Mouse (Mus musculus) midbrain, embryonic 12.5 days (tissue): ENCODE results near the gene Rnase9. TPM values are rescaled to one million over a fixed set of nuclear protein-coding genes. Genes with fewer than 3 reads are reported as not detected.

Experiments
- ATAC-seq: fragments of 200-750 bp; cut with Nextera tagmentation; 2 replicates; pipeline ENCODE4 v1.8.0; 2017; ENCODE audit warnings: low read depth, moderate TSS enrichment, moderate library complexity; ENCODE audit not compliant: low FRiP score
- H3K27ac ChIP-seq: fragments of 300-500 bp; sonication (generic); replicated peaks from 2 replicates; pipeline ENCODE4 v1.5.1; 2016; ENCODE audit warnings: mild to moderate bottlenecking
- H3K27me3 ChIP-seq: fragments of 300-500 bp; sonication (generic); 2 replicates; pipeline ENCODE4 v1.6.1; 2016; ENCODE audit warnings: mild to moderate bottlenecking
- H3K36me3 ChIP-seq: fragments of 300-500 bp; sonication (generic); 2 replicates; pipeline ENCODE4 v1.6.1; 2016
- H3K4me1 ChIP-seq: fragments of 300-500 bp; sonication (generic); 2 replicates; pipeline ENCODE4 v1.6.1; 2016
- H3K4me2 ChIP-seq: fragments of 300-500 bp; sonication (generic); replicated peaks from 2 replicates; pipeline ENCODE4 v1.6.1; 2016; ENCODE audit warnings: mild to moderate bottlenecking, moderate library complexity
- H3K4me3 ChIP-seq: fragments of 300-500 bp; sonication (generic); 2 replicates; pipeline ENCODE4 v1.5.1; 2016; ENCODE audit warnings: mild to moderate bottlenecking
- H3K9ac ChIP-seq: fragments of 300-500 bp; sonication (generic); replicated peaks from 2 replicates; pipeline ENCODE4 v1.6.1; 2016; ENCODE audit warnings: mild to moderate bottlenecking, moderate library complexity
- H3K9me3 ChIP-seq: fragments of 300-500 bp; sonication (generic); 2 replicates; pipeline ENCODE4 v1.6.1; 2016; ENCODE audit warnings: mild to moderate bottlenecking
- WGBS: fragments of 180-500 bp; shearing (Covaris S2); methylation state at CpG from one replicate; pipeline ENCODE4 v1.1.7; 2016; 5-methylcytosine and 5-hydroxymethylcytosine counted together
- polyA plus RNA-seq: library from polyadenylated mRNA; unstranded; fragments of >200 nt; fragmentation: Nextera tagmentation; extraction: Ambion mirVana; gene quantifications from 2 replicates; pipeline ENCODE4 v1.2.1, GENCODE M21; 2016

The Rnase9 gene
- polyA plus RNA-seq, 1 experiment from 2014 or later = not detected

GRCm38 (mm10) chr14:51007152-51007801 is 34.4 kb downstream of the Rnase9 start, which contains the start of gene Rnase10:
Gene Rnase10 (plus strand): TSS chr14:51007751.
- Histone ChIP-seq H3K36me3 (no peaks in the 10 kb centered on the region), H3K9ac (no peak within 1 kb of the TSS), H3K9me3 (no peaks in the 10 kb centered on the region), H3K4me3 (no peak within 1 kb of the TSS), H3K4me2 (no peak within 1 kb of the TSS), H3K27me3 (no peaks in the 10 kb centered on the region), H3K4me1 (no peaks in the 10 kb centered on the region), H3K27ac (no peak within 1 kb of the TSS)
- 90% methylated on average over 8 of the region's 8 CpGs for WGBS
- ATAC-seq = no peak

- H3K4me2 ChIP-seq = no peak overlapping the region
- no peak overlapping the region for H3K9ac ChIP-seq
- no peaks in the 10 kb centered on the region for H3K9me3 ChIP-seq
- no peak overlapping the region for H3K27ac ChIP-seq
- no peak for ATAC-seq
- no peaks in the 10 kb centered on the region for H3K36me3 ChIP-seq
- 87% methylated on average over 2 of the region's 2 CpGs for WGBS
- H3K4me1 ChIP-seq = no peaks in the 10 kb centered on the region
- no peak overlapping the region for H3K4me3 ChIP-seq
- H3K27me3 ChIP-seq = no peaks in the 10 kb centered on the region
Observed at GRCm38 (mm10) chr14:50997999-50998666, 43.5 kb downstream of the Rnase9 start.

- 86% methylated on average over 3 of the region's 3 CpGs for WGBS
- Histone ChIP-seq H3K27me3 (no peaks in the 10 kb centered on the region), H3K4me2 (no peak overlapping the region), H3K9ac (no peak overlapping the region), H3K36me3 (no peaks in the 10 kb centered on the region), H3K4me1 (no peaks in the 10 kb centered on the region), H3K4me3 (no peak overlapping the region), H3K9me3 (no peaks in the 10 kb centered on the region), H3K27ac (no peak overlapping the region)
- no peak for ATAC-seq
Observed at GRCm38 (mm10) chr14:50997088-50997487, 44.6 kb downstream of the Rnase9 start.

GRCm38 (mm10) chr14:50991037-50991436 is 50.6 kb downstream of the Rnase9 start:
- H3K4me2 ChIP-seq = no peak overlapping the region
- 84% methylated on average over 3 of the region's 3 CpGs for WGBS
- no peak for ATAC-seq
- H3K27ac ChIP-seq = no peak overlapping the region
- H3K4me3 ChIP-seq = no peak overlapping the region
- no peaks in the 10 kb centered on the region for H3K36me3 ChIP-seq
- H3K9me3 ChIP-seq = no peaks in the 10 kb centered on the region
- H3K27me3 ChIP-seq = no peaks in the 10 kb centered on the region
- H3K9ac ChIP-seq = no peak overlapping the region
- H3K4me1 ChIP-seq = no peaks in the 10 kb centered on the region

Other genes starting within 250 kb of the Rnase9 start
- not detected in 2 replicates for gene Ccnb1ip1, start 234.1 kb downstream of the Rnase9 start, polyA plus RNA-seq
- 52.1 and 55.8 TPM in 2 replicates for gene Parp2, start 234.0 kb downstream of the Rnase9 start, polyA plus RNA-seq
- gene Tep1, start 171.3 kb downstream of the Rnase9 start, polyA plus RNA-seq = 3.7 and 5.1 TPM in 2 replicates
- 0.35 and 0.60 TPM in 2 replicates for gene Klhl33, start 144.4 kb downstream of the Rnase9 start, polyA plus RNA-seq
- 141 and 147 TPM in 2 replicates for gene Osgep, start 117.0 kb downstream of the Rnase9 start, polyA plus RNA-seq
- 321 and 333 TPM in 2 replicates for gene Apex1, start 116.9 kb downstream of the Rnase9 start, polyA plus RNA-seq
- 68.3 and 72.8 TPM in 2 replicates for gene Pip4p1, start 111.0 kb downstream of the Rnase9 start, polyA plus RNA-seq
- gene Pnp, start 110.8 kb downstream of the Rnase9 start, polyA plus RNA-seq = 50.0 and 50.1 TPM in 2 replicates
- gene Gm49342, start 97.4 kb downstream of the Rnase9 start, polyA plus RNA-seq = not detected in 2 replicates
- 0.46 and 0.52 TPM in 2 replicates for gene Pnp2, start 85.9 kb downstream of the Rnase9 start, polyA plus RNA-seq
- not detected in 2 replicates for gene Rnase10, start 34.1 kb downstream of the Rnase9 start, polyA plus RNA-seq
- gene Rnase11, start 8.3 kb upstream of the Rnase9 start, polyA plus RNA-seq = not detected in 2 replicates
- gene Rnase12, start 15.8 kb upstream of the Rnase9 start, polyA plus RNA-seq = not detected in 2 replicates
- gene Olfr750, start 32.6 kb upstream of the Rnase9 start, polyA plus RNA-seq = 0.03 TPM in 1 of 2 replicates, not detected in the other
- gene Rnase4, start 49.2 kb upstream of the Rnase9 start, polyA plus RNA-seq = 12.0 and 14.2 TPM in 2 replicates
- 1.9 and 3.2 TPM in 2 replicates for gene Ang, start 49.3 kb upstream of the Rnase9 start, polyA plus RNA-seq
- gene Eddm3b, start 72.6 kb upstream of the Rnase9 start, polyA plus RNA-seq = not detected in 2 replicates
- gene Rnase6, start 82.0 kb upstream of the Rnase9 start, polyA plus RNA-seq = 0.43 and 0.50 TPM in 2 replicates
- not detected in 2 replicates for gene Rnase1, start 104.9 kb upstream of the Rnase9 start, polyA plus RNA-seq
- gene Rnase2b, start 120.4 kb upstream of the Rnase9 start, polyA plus RNA-seq = not detected in 2 replicates
- gene Ang2, start 157.3 kb upstream of the Rnase9 start, polyA plus RNA-seq = not detected in 2 replicates
- gene Ear14, start 161.5 kb upstream of the Rnase9 start, polyA plus RNA-seq = not detected in 2 replicates
- gene Rnase2a, start 214.2 kb upstream of the Rnase9 start, polyA plus RNA-seq = not detected in 2 replicates